Mouse (Mus musculus): ENCODE measurements around the gene Creb5.

- TF ChIP-seq CHD2 (IDR thresholded peaks at IDR 0.05; ENCODE audit: low read depth, low read length) (no peak), MAFK (IDR thresholded peaks at IDR 0.05; ENCODE audit: insufficient read depth, low read depth, low read length) (no peak), HCFC1 (IDR thresholded peaks at IDR 0.05; ENCODE audit: borderline replicate concordance, insufficient read depth, low read length) (no peak)
Measured at GRCm38 (mm10) chr6:53733999-53734398, 446.9 kb downstream of the Creb5 start.
